Mouse (Mus musculus) small intestine, adult 2 months (tissue): ENCODE data around the gene Cpa3. TPM values are rescaled to one million over a fixed set of nuclear protein-coding genes. Genes with fewer than 3 reads are reported as not detected.

ENCODE experiments used
- H3K27ac ChIP-seq: fragments of 200-500 bp; 2 replicates; pipeline ENCODE4 v1.5.1; 2012; ENCODE audit warnings: low read depth, low read length, control low read depth, inconsistent platforms; ENCODE audit not compliant: insufficient read depth
- H3K27me3 ChIP-seq: fragments of 200-500 bp; 2 replicates; pipeline ENCODE4 v1.6.1; 2012; ENCODE audit warnings: mild to moderate bottlenecking, moderate library complexity, low read length, inconsistent platforms; ENCODE audit not compliant: control insufficient read depth, insufficient read depth
- H3K36me3 ChIP-seq: fragments of 200-500 bp; 2 replicates; pipeline ENCODE4 v1.6.1; 2012; ENCODE audit warnings: mild to moderate bottlenecking, low read length, control low read depth, inconsistent platforms; ENCODE audit not compliant: control insufficient read depth, insufficient read depth
- H3K4me1 ChIP-seq: fragments of 200-500 bp; 2 replicates; pipeline ENCODE4 v1.6.1; 2012; ENCODE audit warnings: low read length, inconsistent platforms, mixed read lengths; ENCODE audit not compliant: control insufficient read depth, insufficient read depth, insufficient read length
- H3K4me3 ChIP-seq: fragments of 200-500 bp; 2 replicates; pipeline ENCODE4 v1.5.1; 2012; ENCODE audit warnings: low read depth, mild to moderate bottlenecking, control low read depth, inconsistent platforms, low read length, moderate library complexity
- CTCF ChIP-seq: fragments of 200-500 bp; IDR thresholded peaks from 2 replicates; pipeline ENCODE4 v1.5.1; 2012; ENCODE audit warnings: low read depth, mild to moderate bottlenecking, control low read depth, inconsistent platforms, low read length, moderate library complexity, mixed read lengths; ENCODE audit not compliant: insufficient replicate concordance, insufficient read length; ENCODE audit errors: extremely low read depth
- POLR2A ChIP-seq: fragments of 200-500 bp; IDR thresholded peaks from 2 replicates; pipeline ENCODE4 v1.6.1; 2012; ENCODE audit warnings: low read depth, mild to moderate bottlenecking, control low read depth, inconsistent platforms, low read length, moderate library complexity
- WGBS: fragments of 180-500 bp; shearing (Covaris S2); methylation state at CpG from one replicate; pipeline ENCODE4 v1.1.7; 2018; 5-methylcytosine and 5-hydroxymethylcytosine counted together
- polyA plus RNA-seq: library from polyadenylated mRNA; depleted of rRNA; stranded (reverse); fragments of >200 nt; gene quantifications from 2 replicates; pipeline ENCODE4 v1.2.3, GENCODE M21; 2012; rRNA removed

Gene Cpa3
- polyA plus RNA-seq, 1 experiment, result not detected

GRCm38 (mm10) chr3:20197878-20198277, 44.1 kb downstream of the Cpa3 start:
- no peak for TF ChIP-seq POLR2A
- H3K4me1 ChIP-seq, result no peaks in the 10 kb centered on the region
- 50% methylated on average over 10 of the region's 10 CpGs for WGBS
- H3K27ac ChIP-seq, result no peak overlapping the region
- H3K4me3 ChIP-seq, result no peak overlapping the region
- no peaks in the 10 kb centered on the region for H3K27me3 ChIP-seq
- H3K36me3 ChIP-seq, result no peaks in the 10 kb centered on the region

- Histone ChIP-seq H3K27me3 (no peaks in the 10 kb centered on the region), H3K27ac (no peak overlapping the region), H3K4me3 (no peak overlapping the region), H3K4me1 (no peaks in the 10 kb centered on the region), H3K36me3 (no peaks in the 10 kb centered on the region)
- 58% methylated on average over 5 of the region's 5 CpGs for WGBS
- no peak for TF ChIP-seq CTCF
- TF ChIP-seq POLR2A, result no peak
Observed at GRCm38 (mm10) chr3:20188976-20189675, 52.9 kb downstream of the Cpa3 start.

- TF ChIP-seq POLR2A, result no peak
- TF ChIP-seq CTCF, result no peak
- Histone ChIP-seq H3K4me3 (no peak overlapping the region), H3K36me3 (no peaks in the 10 kb centered on the region), H3K4me1 (no peaks in the 10 kb centered on the region), H3K27ac (no peak overlapping the region), H3K27me3 (no peaks in the 10 kb centered on the region)
- 89% methylated on average over 6 of the region's 6 CpGs for WGBS
Observed at GRCm38 (mm10) chr3:20172394-20172793, 69.6 kb downstream of the Cpa3 start.

- H3K4me3 ChIP-seq, result no peak overlapping the region
- no peak for TF ChIP-seq CTCF
- TF ChIP-seq POLR2A, result no peak
- no peaks in the 10 kb centered on the region for H3K4me1 ChIP-seq
- no peaks in the 10 kb centered on the region for H3K27me3 ChIP-seq
- WGBS, result 56% methylated on average over 1 of the region's 1 CpGs
- no peaks in the 10 kb centered on the region for H3K36me3 ChIP-seq
- no peak overlapping the region for H3K27ac ChIP-seq
Observed at GRCm38 (mm10) chr3:20167487-20167886, 74.5 kb downstream of the Cpa3 start.

Other genes starting within 250 kb of the Cpa3 start
- gene Hps3, start 206.9 kb downstream of the Cpa3 start, polyA plus RNA-seq, result 19.6 and 25.3 TPM in 2 replicates
- gene Hltf, start 184.4 kb downstream of the Cpa3 start, polyA plus RNA-seq, result 0.75 and 1.4 TPM in 2 replicates
- 3.3 and 4.3 TPM in 2 replicates for gene Gyg, start 86.9 kb downstream of the Cpa3 start, polyA plus RNA-seq
- gene Cpb1, start 33.6 kb upstream of the Cpa3 start, polyA plus RNA-seq, result 1.4 and 762 TPM in 2 replicates
- gene Agtr1b, start 125.0 kb upstream of the Cpa3 start, polyA plus RNA-seq, result 0.35 and 0.41 TPM in 2 replicates